Mouse (Mus musculus) cortical plate, adult 2 months (tissue): ENCODE measurements around the gene Tmem121.

Source experiments
- CTCF ChIP-seq: fragments of 200-500 bp; IDR thresholded peaks from 2 replicates; pipeline ENCODE4 v1.5.1; 2011; ENCODE audit warnings: mild to moderate bottlenecking, control low read depth, low read length; ENCODE audit not compliant: insufficient read depth; ENCODE audit errors: extremely low read depth
- POLR2A ChIP-seq: fragments of 200-500 bp; IDR thresholded peaks from 2 replicates; pipeline ENCODE4 v1.6.1; 2011; ENCODE audit warnings: mild to moderate bottlenecking, low read length, control low read depth; ENCODE audit not compliant: insufficient read depth; ENCODE audit errors: extremely low read depth

- TF ChIP-seq POLR2A (no peak), CTCF (peak; percentile 71)
Measured at GRCm38 (mm10) chr12:113222121-113222636, 36.4 kb downstream of the Tmem121 start.
